Comparison of ENCODE assay signal across 8 mouse cellular contexts in genomic region chr2:84851130-84852040, GRCm38 (mm10). TPM values are rescaled to one million over a fixed set of nuclear protein-coding genes. Genes with fewer than 3 reads are reported as not detected.
A peak's percentile ranks its signal among the peaks of the same experiment; 100 is the strongest.
DNase-seq lines count a peak whose midpoint lies in the region; ATAC-seq lines count a peak whose summit lies in the region.

No protein-coding gene starts in this region.

- DNase-seq in ES-CJ7 (ENCODE audit: low read depth, low spot score): peak; percentile 68
- DNase-seq in embryonic facial prominence, embryonic 14.5 days (ENCODE audit: low spot score): no peak
- peak; percentile 65 to 75 for DNase-seq in heart, postnatal 14 days
- DNase-seq in kidney, postnatal 36 days: peak; percentile 85 to 86
- DNase-seq in mesoderm, embryonic 11.5 days (ENCODE audit: low read depth, low spot score): peak; percentile 60
- no peak for DNase-seq in spleen, postnatal 14 days (ENCODE audit: low spot score in 2 of 2)
- DNase-seq in layer of hippocampus, postnatal 25 days (ENCODE audit: extremely low spot score in 1 of 2, low spot score in 1 of 2): no peak

- peaks cover 22% of the 10 kb centered on the region; the same call in 1 of the 2 replicates for H3K36me3 ChIP-seq in embryonic facial prominence, embryonic 14.5 days (ENCODE audit: control insufficient read depth, insufficient read depth, low read length)

- no peaks in the 10 kb centered on the region for H3K27me3 ChIP-seq in embryonic facial prominence, embryonic 14.5 days (replicated peaks; ENCODE audit: control insufficient read depth, insufficient read depth, low read length)

- H3K9ac ChIP-seq in embryonic facial prominence, embryonic 14.5 days (ENCODE audit: low read depth, low read length): no peak overlapping the region

- H3K4me1 ChIP-seq in embryonic facial prominence, embryonic 14.5 days (ENCODE audit: control insufficient read depth, insufficient read depth, low read length): no peaks in the 10 kb centered on the region; the same call in 1 of the 2 replicates

- H3K27ac ChIP-seq in embryonic facial prominence, embryonic 14.5 days (replicated peaks; ENCODE audit: low read depth, low read length): no peak overlapping the region

- H3K9me3 ChIP-seq in embryonic facial prominence, embryonic 14.5 days (ENCODE audit: control insufficient read depth, low read length): no peaks in the 10 kb centered on the region

- 38% methylated on average over 19 of the region's 23 CpGs for WGBS in embryonic facial prominence, embryonic 14.5 days

- peak overlapping the region; percentile 36 for H3K4me2 ChIP-seq in embryonic facial prominence, embryonic 14.5 days (ENCODE audit: low read depth, low read length)

- ATAC-seq in embryonic facial prominence, embryonic 14.5 days (ENCODE audit: low read depth): peak; percentile 33; the same call in 1 of the 2 replicates
- no peak for ATAC-seq in CD4-positive, CD25-positive, alpha-beta regulatory T cell, adult 4 months

- H3K4me3 ChIP-seq in embryonic facial prominence, embryonic 14.5 days (ENCODE audit: low read depth, low read length): no peak overlapping the region

- intact Hi-C loops in heart, postnatal 14 days (cut with DNase I): no loop called here

RNA-seq across cellular contexts. Expression of gene Slc43a1, which starts 12.7 kb away (rescaled TPM):
- 14.3 and 17.0 TPM in 2 replicates for polyA plus RNA-seq in embryonic facial prominence, embryonic 14.5 days (2014; fragmentation: Nextera tagmentation; extraction: Ambion mirVana)
- 1 to 10 TPM; 2.9 to 3.6 TPM for total RNA-seq in heart, postnatal 14 days (2021)
- under 1 TPM; 0.30 to 0.35 TPM for total RNA-seq in layer of hippocampus, postnatal 25 days (2021)
- polyA plus RNA-seq in CD4-positive, CD25-positive, alpha-beta regulatory T cell, adult 4 months (2017; shearing (Covaris generic)): 1 to 10 TPM; 3.8 to 4.7 TPM

RNA-seq across cellular contexts. Expression of gene Timm10, which starts 24.6 kb away (rescaled TPM):
- polyA plus RNA-seq in embryonic facial prominence, embryonic 14.5 days (2014; fragmentation: Nextera tagmentation; extraction: Ambion mirVana): 55.5 and 55.7 TPM in 2 replicates
- 100 to 1,000 TPM in 1 of 2 experiments, 10 to 100 TPM in 1; 78.1 to 101 TPM for total RNA-seq in heart, postnatal 14 days (2021)
- 10 to 100 TPM; 58.0 to 60.3 TPM for total RNA-seq in layer of hippocampus, postnatal 25 days (2021)
- polyA plus RNA-seq in CD4-positive, CD25-positive, alpha-beta regulatory T cell, adult 4 months (2017; shearing (Covaris generic)): 10 to 100 TPM; 34.7 to 40.8 TPM

RNA-seq across cellular contexts. Expression of gene Smtnl1, which starts 28.9 kb away (rescaled TPM):
- 0.48 and 1.6 TPM in 2 replicates for polyA plus RNA-seq in embryonic facial prominence, embryonic 14.5 days (2014; fragmentation: Nextera tagmentation; extraction: Ambion mirVana)
- under 1 TPM in 1 of 2 experiments, not detected in 1; 0.14 TPM for total RNA-seq in heart, postnatal 14 days (2021)
- total RNA-seq in layer of hippocampus, postnatal 25 days (2021): not detected
- polyA plus RNA-seq in CD4-positive, CD25-positive, alpha-beta regulatory T cell, adult 4 months (2017; shearing (Covaris generic)): not detected

RNA-seq across cellular contexts. Expression of gene Rtn4rl2, which starts 35.1 kb away (rescaled TPM):
- 2.5 and 3.4 TPM in 2 replicates for polyA plus RNA-seq in embryonic facial prominence, embryonic 14.5 days (2014; fragmentation: Nextera tagmentation; extraction: Ambion mirVana)
- total RNA-seq in heart, postnatal 14 days (2021): 1 to 10 TPM; 4.7 to 4.9 TPM
- total RNA-seq in layer of hippocampus, postnatal 25 days (2021): 10 to 100 TPM; 92.3 to 94.5 TPM
- not detected for polyA plus RNA-seq in CD4-positive, CD25-positive, alpha-beta regulatory T cell, adult 4 months (2017; shearing (Covaris generic))

RNA-seq across cellular contexts. Expression of gene Ube2l6, which starts 52.8 kb away (rescaled TPM):
- 44.5 and 48.2 TPM in 2 replicates for polyA plus RNA-seq in embryonic facial prominence, embryonic 14.5 days (2014; fragmentation: Nextera tagmentation; extraction: Ambion mirVana)
- total RNA-seq in heart, postnatal 14 days (2021): 10 to 100 TPM; 67.6 to 87.8 TPM
- total RNA-seq in layer of hippocampus, postnatal 25 days (2021): 1 to 10 TPM; 3.9 to 4.3 TPM
- polyA plus RNA-seq in CD4-positive, CD25-positive, alpha-beta regulatory T cell, adult 4 months (2017; shearing (Covaris generic)): 100 to 1,000 TPM in 1 of 2 experiments, 10 to 100 TPM in 1; 89.3 to 121 TPM

Comparison
In these comparisons a context has a peak if more than half of its experiments do, and no peak if none do; other contexts are left out.
1. DNase-seq: peak in ES-CJ7 (single experiment), heart, postnatal 14 days (2 of 2), kidney, postnatal 36 days (2 of 2) and mesoderm, embryonic 11.5 days (single experiment); none in embryonic facial prominence, embryonic 14.5 days (single experiment), spleen, postnatal 14 days (0 of 2) and layer of hippocampus, postnatal 25 days (0 of 2).